7 mouse cellular contexts compared by ENCODE assay signal in the genomic region with DNA sequence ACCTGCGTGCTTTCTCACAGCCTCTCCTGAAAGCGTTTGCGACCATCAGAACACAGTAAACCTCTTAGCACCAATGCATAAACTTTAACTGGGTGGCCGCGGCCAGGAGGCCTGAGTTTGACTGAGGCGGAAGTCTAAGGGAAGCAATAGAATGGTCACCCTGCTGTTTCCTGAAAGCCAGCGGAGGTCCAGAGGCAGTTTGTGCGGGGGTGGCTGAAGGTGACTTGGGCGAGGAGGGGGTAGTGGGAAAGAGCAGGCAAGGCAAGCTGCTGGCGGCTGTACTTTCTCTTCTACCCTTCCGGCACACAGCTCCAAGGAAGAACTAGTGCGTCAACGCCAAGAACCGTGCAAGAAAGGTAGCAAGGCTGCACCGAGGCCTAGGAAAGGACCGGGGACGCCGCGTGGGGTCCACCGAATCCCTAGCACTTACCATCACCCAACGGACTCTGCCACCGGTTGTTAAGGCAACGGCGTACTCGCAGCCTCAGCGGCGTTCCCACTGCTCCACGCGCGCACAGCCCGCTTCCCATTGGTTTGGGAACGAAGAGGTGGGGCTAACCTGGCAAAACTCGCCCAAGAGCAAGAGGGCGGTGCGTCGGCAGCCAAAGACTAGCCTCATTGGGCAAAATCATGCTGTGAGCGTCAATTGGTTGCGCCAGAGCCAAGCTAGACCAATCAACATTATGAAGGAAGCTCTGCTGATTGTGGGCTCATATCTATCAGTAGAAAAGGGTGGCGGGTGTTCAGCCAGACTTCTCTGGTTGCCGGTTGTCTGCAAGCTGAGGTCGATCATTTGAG. TPM values are rescaled to one million over a fixed set of nuclear protein-coding genes. Genes with fewer than 3 reads are reported as not detected.
DNase-seq lines count a peak whose midpoint lies in the region; ATAC-seq lines count a peak whose summit lies in the region.

Cetn2 (minus strand) TSS at position 528 of the 798 bp plus-strand sequence.
Nsdhl (plus strand) TSS at position 674 of the 798 bp plus-strand sequence.

- H3K36me3 ChIP-seq in embryonic facial prominence, embryonic 11.5 days (replicated peaks; ENCODE audit: control insufficient read depth, insufficient read depth, low read depth, low read length), result no peaks in the 10 kb centered on the region
- H3K36me3 ChIP-seq in limb, embryonic 10.5 days, result 0 out of 2 replicates have a peak, but pooled peaks cover 6% of the 10 kb centered on the region
- no peaks in the 10 kb centered on the region for H3K36me3 ChIP-seq in midbrain, embryonic 13.5 days

- peak within 1 kb of the TSS; percentile 46 for H3K4me2 ChIP-seq in embryonic facial prominence, embryonic 11.5 days (ENCODE audit: low read depth, low read length)
- H3K4me2 ChIP-seq in midbrain, embryonic 13.5 days (replicated peaks), result peak within 1 kb of the TSS; percentile 65

- 16% methylated on average over 41 of the region's 41 CpGs for WGBS in embryonic facial prominence, embryonic 11.5 days
- WGBS in limb, embryonic 10.5 days, result 9% methylated on average over 41 of the region's 41 CpGs
- WGBS in midbrain, embryonic 13.5 days, result 27% methylated on average over 41 of the region's 41 CpGs

- H3K4me1 ChIP-seq in embryonic facial prominence, embryonic 11.5 days (ENCODE audit: control insufficient read depth, insufficient read depth, low read length), result no peaks in the 10 kb centered on the region
- H3K4me1 ChIP-seq in limb, embryonic 10.5 days, result no peaks in the 10 kb centered on the region
- peaks cover 34% of the 10 kb centered on the region for H3K4me1 ChIP-seq in midbrain, embryonic 13.5 days (replicated peaks)

- H3K27ac ChIP-seq in embryonic facial prominence, embryonic 11.5 days (replicated peaks; ENCODE audit: low read depth, low read length), result no peak within 1 kb of the TSS
- H3K27ac ChIP-seq in limb, embryonic 10.5 days, result peak within 1 kb of the TSS; percentile 79
- peak within 1 kb of the TSS; percentile 76 for H3K27ac ChIP-seq in midbrain, embryonic 13.5 days

- H3K9ac ChIP-seq in embryonic facial prominence, embryonic 11.5 days (replicated peaks; ENCODE audit: low read length), result peak within 1 kb of the TSS; percentile 52
- peak within 1 kb of the TSS; percentile 69 for H3K9ac ChIP-seq in midbrain, embryonic 13.5 days (replicated peaks)

- H3K4me3 ChIP-seq in embryonic facial prominence, embryonic 11.5 days (ENCODE audit: low read depth, low read length), result peak within 1 kb of the TSS; percentile 48
- peak within 1 kb of the TSS; percentile 63 for H3K4me3 ChIP-seq in limb, embryonic 10.5 days
- H3K4me3 ChIP-seq in midbrain, embryonic 13.5 days (replicated peaks), result peak within 1 kb of the TSS; percentile 54

- peak; percentile 93 for DNase-seq in adrenal gland, postnatal 14 days
- DNase-seq in embryonic facial prominence, embryonic 11.5 days (ENCODE audit: low spot score), result peak; percentile 90
- DNase-seq in kidney, adult 11 months, result peak; percentile 93
- peak; percentile 80 for DNase-seq in limb, embryonic 10.5 days (ENCODE audit: low spot score)
- DNase-seq in spleen, adult 12 weeks (ENCODE audit: low spot score), result peak; percentile 77

- ATAC-seq in embryonic facial prominence, embryonic 11.5 days (replicated peaks; ENCODE audit: insufficient number of reproducible peaks, low FRiP score, low TSS enrichment, low read depth), result peak; percentile 98
- ATAC-seq in granulocyte monocyte progenitor cell, adult 5-6 weeks (replicated peaks; ENCODE audit: poor library complexity, severe bottlenecking), result peak; percentile 99
- peak; percentile 99 for ATAC-seq in midbrain, embryonic 13.5 days

- H3K9me3 ChIP-seq in embryonic facial prominence, embryonic 11.5 days (replicated peaks; ENCODE audit: control insufficient read depth, low read length), result no peaks in the 10 kb centered on the region
- H3K9me3 ChIP-seq in limb, embryonic 10.5 days (replicated peaks), result no peaks in the 10 kb centered on the region
- no peaks in the 10 kb centered on the region for H3K9me3 ChIP-seq in midbrain, embryonic 13.5 days

- H3K27me3 ChIP-seq in embryonic facial prominence, embryonic 11.5 days (ENCODE audit: control insufficient read depth, insufficient read depth, low read length), result no peaks in the 10 kb centered on the region
- peaks cover 19% of the 10 kb centered on the region for H3K27me3 ChIP-seq in limb, embryonic 10.5 days (ENCODE audit: low read depth, poor library complexity, severe bottlenecking)
- no peaks in the 10 kb centered on the region for H3K27me3 ChIP-seq in midbrain, embryonic 13.5 days

RNA-seq across cellular contexts. Expression of gene Cetn2, which starts in this region (rescaled TPM):
- total RNA-seq in adrenal gland, postnatal 14 days (2021), result 34.6 and 38.7 TPM in 2 replicates
- polyA plus RNA-seq in embryonic facial prominence, embryonic 11.5 days (2014; fragmentation: Nextera tagmentation; extraction: Ambion mirVana), result 114 and 127 TPM in 2 replicates
- 52.3 and 71.4 TPM in 2 replicates for total RNA-seq in granulocyte monocyte progenitor cell, adult 5-6 weeks (2014; fragmentation: Nextera tagmentation)
- total RNA-seq in granulocyte monocyte progenitor cell, adult 5-6 weeks (2017), result 93.3 and 127 TPM in 2 replicates
- 74.9 and 80.1 TPM in 2 replicates for polyA plus RNA-seq in limb, embryonic 10.5 days (2016; fragmentation: Nextera tagmentation; extraction: Ambion mirVana)
- 90.9 and 96.0 TPM in 2 replicates for polyA plus RNA-seq in midbrain, embryonic 13.5 days (2015; fragmentation: Nextera tagmentation; extraction: Ambion mirVana)

RNA-seq across cellular contexts. Expression of gene Nsdhl, which starts in this region (rescaled TPM):
- 21.4 and 29.1 TPM in 2 replicates for total RNA-seq in adrenal gland, postnatal 14 days (2021)
- 37.0 and 42.3 TPM in 2 replicates for polyA plus RNA-seq in embryonic facial prominence, embryonic 11.5 days (2014; fragmentation: Nextera tagmentation; extraction: Ambion mirVana)
- 12.4 and 20.2 TPM in 2 replicates for total RNA-seq in granulocyte monocyte progenitor cell, adult 5-6 weeks (2014; fragmentation: Nextera tagmentation)
- 15.2 and 17.9 TPM in 2 replicates for total RNA-seq in granulocyte monocyte progenitor cell, adult 5-6 weeks (2017)
- polyA plus RNA-seq in limb, embryonic 10.5 days (2016; fragmentation: Nextera tagmentation; extraction: Ambion mirVana), result 29.2 and 32.1 TPM in 2 replicates
- 44.2 and 45.6 TPM in 2 replicates for polyA plus RNA-seq in midbrain, embryonic 13.5 days (2015; fragmentation: Nextera tagmentation; extraction: Ambion mirVana)
